Mouse (Mus musculus): ENCODE results near the gene Prkar1b.

Gene Prkar1b

GRCm38 (mm10) chr5:139145726-139146125, 4.1 kb downstream of the Prkar1b start:
- DNase-seq = no peak

- no peak for DNase-seq
Observed at GRCm38 (mm10) chr5:139143890-139144289, 5.9 kb downstream of the Prkar1b start.

GRCm38 (mm10) chr5:139141326-139141725, 8.5 kb downstream of the Prkar1b start:
- no peak for DNase-seq

- no peak for DNase-seq
Observed at GRCm38 (mm10) chr5:139140589-139140988, 9.2 kb downstream of the Prkar1b start.

- DNase-seq = no peak
Observed at GRCm38 (mm10) chr5:139138926-139139472, 10.8 kb downstream of the Prkar1b start.

GRCm38 (mm10) chr5:139138261-139138925, 11.4 kb downstream of the Prkar1b start:
- no peak for DNase-seq

GRCm38 (mm10) chr5:139137176-139137575, 12.6 kb downstream of the Prkar1b start:
- no peak for DNase-seq

GRCm38 (mm10) chr5:139136341-139136740, 13.5 kb downstream of the Prkar1b start:
- DNase-seq = no peak

- no peak for DNase-seq
Observed at GRCm38 (mm10) chr5:139134501-139134900, 15.3 kb downstream of the Prkar1b start.

- no peak for DNase-seq
Observed at GRCm38 (mm10) chr5:139130351-139130750, 19.4 kb downstream of the Prkar1b start.

- no peak for DNase-seq
Observed at GRCm38 (mm10) chr5:139129572-139130151, 20.1 kb downstream of the Prkar1b start.

GRCm38 (mm10) chr5:139129078-139129477, 20.7 kb downstream of the Prkar1b start:
- no peak for DNase-seq

GRCm38 (mm10) chr5:139128476-139129065, 21.2 kb downstream of the Prkar1b start:
- no peak for DNase-seq

GRCm38 (mm10) chr5:139125717-139126116, 24.1 kb downstream of the Prkar1b start:
- no peak for DNase-seq

- no peak for DNase-seq
Observed at GRCm38 (mm10) chr5:139118961-139119276, 30.9 kb downstream of the Prkar1b start.

GRCm38 (mm10) chr5:139118139-139118960, 31.5 kb downstream of the Prkar1b start:
- DNase-seq = no peak

- no peak for DNase-seq
Observed at GRCm38 (mm10) chr5:139115507-139115906, 34.3 kb downstream of the Prkar1b start.

- DNase-seq = no peak
Observed at GRCm38 (mm10) chr5:139114876-139115275, 34.9 kb downstream of the Prkar1b start.

- no peak for DNase-seq
Observed at GRCm38 (mm10) chr5:139112418-139112817, 37.4 kb downstream of the Prkar1b start.

GRCm38 (mm10) chr5:139111991-139112390, 37.8 kb downstream of the Prkar1b start:
- DNase-seq = no peak

GRCm38 (mm10) chr5:139110140-139110855, 39.5 kb downstream of the Prkar1b start:
- DNase-seq = no peak

GRCm38 (mm10) chr5:139107815-139108214, 42.0 kb downstream of the Prkar1b start:
- no peak for DNase-seq

- no peak for DNase-seq
Observed at GRCm38 (mm10) chr5:139101783-139102182, 48.0 kb downstream of the Prkar1b start.
